Mouse (Mus musculus) gastrocnemius, postnatal 14 days (tissue): ENCODE measurements around the gene Alkbh2. TPM values are rescaled to one million over a fixed set of nuclear protein-coding genes. Genes with fewer than 3 reads are reported as not detected.

Experiments used
- DNase-seq: peaks from one replicate; pipeline ENCODE4 v3.0.0; 2021; ENCODE audit warnings: mixed read lengths
- intact Hi-C: fragments of 180-260 bp; cut with DNase I; formaldehyde crosslinking; loops from one replicate; pipeline ENCODE4 v1.15.1; 2025; ENCODE audit warnings: low total_unique reads
- total RNA-seq, 2 experiments: library from RNA; stranded (reverse); gene quantifications; 2 replicates each; pipeline ENCODE4 v1.2.3; 2021

Gene Alkbh2
- total RNA-seq, 2 experiments from 2014 or later = 1.1 to 1.5 TPM

GRCm38 (mm10) chr5:114147043-114147972 is 19.3 kb upstream of the Alkbh2 start:
- intact Hi-C loops = no loop called here
- no peak for DNase-seq

- intact Hi-C loops = no loop called here
- peak; percentile 52 for DNase-seq
Observed at GRCm38 (mm10) chr5:114146028-114146888, 18.2 kb upstream of the Alkbh2 start, which contains the start of gene Acacb. Gene Acacb (plus strand): TSS chr5:114146535.

GRCm38 (mm10) chr5:114139175-114139574 is 11.2 kb upstream of the Alkbh2 start:
- intact Hi-C loops = no loop called here
- peak; percentile 83 for DNase-seq

GRCm38 (mm10) chr5:114138277-114139164 is 10.5 kb upstream of the Alkbh2 start:
- no peak for DNase-seq
- intact Hi-C loops = no loop called here

GRCm38 (mm10) chr5:114137481-114138276 is 9.7 kb upstream of the Alkbh2 start:
- DNase-seq = no peak
- intact Hi-C loops = no loop called here

GRCm38 (mm10) chr5:114135516-114135915 is 7.5 kb upstream of the Alkbh2 start:
- DNase-seq = no peak
- intact Hi-C loops = no loop called here

- peak; percentile 61 for DNase-seq
- intact Hi-C loops = no loop called here
Observed at GRCm38 (mm10) chr5:114134091-114134534, 6.1 kb upstream of the Alkbh2 start.

- intact Hi-C loops = no loop called here
- no peak for DNase-seq
Observed at GRCm38 (mm10) chr5:114132841-114133240, 4.8 kb upstream of the Alkbh2 start.

- peak; percentile 57 for DNase-seq
- intact Hi-C loops = no loop called here
Observed at GRCm38 (mm10) chr5:114131521-114131840, 3.5 kb upstream of the Alkbh2 start.

- DNase-seq = peak; percentile 93
- intact Hi-C loops = no loop called here
Observed at GRCm38 (mm10) chr5:114130698-114131520, 2.9 kb upstream of the Alkbh2 start.

- peak; percentile 33 for DNase-seq
- intact Hi-C loops = no loop called here
Observed at GRCm38 (mm10) chr5:114130211-114130605, 2.2 kb upstream of the Alkbh2 start, which contains the start of gene Ung. Gene Ung (plus strand): TSS chr5:114130386.

- intact Hi-C loops = loop anchor here (5.0 kb wide), 1 partner anchor 82 kb away; no protein-coding TSS in a partner anchor
- no peak for DNase-seq
Observed at GRCm38 (mm10) chr5:114129550-114130210, 1.7 kb upstream of the Alkbh2 start.

GRCm38 (mm10) chr5:114126499-114127244 is 1.3 kb downstream of the Alkbh2 start:
- intact Hi-C loops = loop anchor here (5.0 kb wide), 1 partner anchor 79 kb away; no protein-coding TSS in a partner anchor
- DNase-seq = no peak

- no peak for DNase-seq
- intact Hi-C loops = loop anchor here (5.0 kb wide), 1 partner anchor 79 kb away; no protein-coding TSS in a partner anchor
Observed at GRCm38 (mm10) chr5:114126008-114126407, 2.0 kb downstream of the Alkbh2 start.

GRCm38 (mm10) chr5:114119806-114120205 is 8.2 kb downstream of the Alkbh2 start:
- intact Hi-C loops = no loop called here
- no peak for DNase-seq

GRCm38 (mm10) chr5:114116586-114116985 is 11.4 kb downstream of the Alkbh2 start:
- intact Hi-C loops = no loop called here
- DNase-seq = no peak
